Mouse (Mus musculus) megakaryocyte progenitor cell, adult 5-6 weeks (primary cell): Measurements from ENCODE around the gene Acta2. TPM values are rescaled to one million over a fixed set of nuclear protein-coding genes. Genes with fewer than 3 reads are reported as not detected.

Experiments
- ATAC-seq: replicated peaks from 2 replicates; pipeline ENCODE4 v1.8.0; 2016; ENCODE audit warnings: mild to moderate bottlenecking, moderate TSS enrichment, inconsistent platforms; ENCODE audit not compliant: poor library complexity
- total RNA-seq, 2 experiments: library from RNA; stranded (forward) in 1 of 2; stranded (reverse) in 1 of 2; fragments of 157-497, 149-512 nt in 1 of 2; fragments of 200-1000 nt in 1 of 2; gene quantifications; 2 replicates each; pipeline versions ENCODE4 v1.2.3 to v1.2.4; 2015 to 2017

Acta2 gene
- total RNA-seq, 2 experiments from 2014 or later: 0.12 to 0.17 TPM

DNA sequence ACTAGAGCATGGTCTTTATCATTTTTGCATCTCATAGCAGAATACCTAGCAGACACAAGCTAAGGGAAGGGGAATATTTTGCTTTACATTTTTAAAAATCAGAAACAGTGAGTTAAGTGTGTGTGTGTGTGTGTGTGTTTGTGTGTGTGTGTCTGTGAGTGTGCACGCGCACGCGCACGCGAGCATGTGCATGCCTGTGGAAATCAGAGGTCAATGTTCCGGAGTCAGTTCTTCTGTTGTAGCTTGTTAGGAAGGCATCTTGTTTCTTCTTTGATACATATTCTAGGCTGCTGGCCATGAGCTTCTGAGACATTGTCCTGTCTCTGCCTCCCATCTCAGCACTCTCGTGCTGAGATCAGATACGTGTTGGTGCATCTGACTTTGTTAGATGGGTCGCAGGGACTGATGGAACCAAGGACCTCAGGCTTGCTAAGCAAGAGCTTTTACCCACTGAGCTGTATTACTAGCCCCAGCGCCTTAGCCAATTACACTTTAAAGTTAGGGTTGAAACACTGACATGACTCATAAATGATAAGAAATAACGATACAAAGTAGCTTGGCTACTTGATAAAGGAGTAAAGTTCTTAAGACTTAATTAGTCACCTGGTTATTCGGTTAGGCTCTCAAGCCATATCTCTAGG is 15.6 kb upstream of the Acta2 start:
- ATAC-seq: no peak

DNA sequence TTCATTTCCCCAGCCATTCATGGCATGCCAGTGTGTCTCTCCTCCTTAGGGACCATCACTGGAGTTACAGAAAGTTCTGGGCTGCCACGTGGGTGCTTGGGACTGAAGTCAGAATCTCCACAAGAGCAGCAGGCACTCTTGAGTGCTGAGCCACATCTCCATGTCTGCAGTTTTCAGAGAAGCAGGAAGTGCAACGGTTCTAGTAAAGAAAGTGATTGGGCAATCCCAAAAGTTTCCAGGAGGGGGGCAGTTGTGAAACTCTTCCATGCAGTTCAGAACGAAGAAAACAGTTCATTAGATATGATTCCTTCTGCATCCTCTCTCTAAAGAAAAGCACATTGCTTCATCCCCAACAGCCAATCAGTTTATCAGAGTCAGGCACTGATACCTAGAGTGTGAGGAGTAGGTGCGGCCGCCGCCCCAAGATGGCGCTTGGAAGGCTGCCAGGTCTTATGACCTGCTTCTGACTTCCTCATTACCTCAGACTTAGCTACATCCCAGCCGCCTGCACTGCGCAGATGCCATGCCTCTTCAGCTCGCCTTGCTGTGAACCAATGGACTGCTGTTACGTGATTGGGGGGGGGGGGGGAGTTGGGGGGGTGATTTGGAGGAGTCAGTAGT is 14.8 kb upstream of the Acta2 start:
- ATAC-seq: peak; percentile 93

DNA sequence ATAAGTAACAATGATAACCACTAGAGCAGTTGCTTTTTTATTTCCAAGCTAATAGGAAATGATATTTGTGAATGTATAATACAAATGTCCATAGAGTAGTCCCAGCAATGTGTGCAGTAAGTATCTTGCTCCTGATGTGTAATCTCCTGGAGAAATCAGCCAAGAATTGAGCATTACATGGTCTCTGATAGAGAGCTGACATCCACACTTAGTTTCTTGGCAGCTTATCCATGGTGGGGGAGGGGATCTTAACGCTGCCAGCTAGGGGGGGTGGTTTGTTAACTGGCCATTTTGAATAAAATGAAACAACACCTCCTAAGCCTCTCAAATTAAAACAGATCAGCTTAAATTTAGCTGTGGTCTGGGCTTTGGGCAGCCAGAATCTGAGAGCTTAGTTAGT is 13.6 kb upstream of the Acta2 start:
- ATAC-seq: no peak

DNA sequence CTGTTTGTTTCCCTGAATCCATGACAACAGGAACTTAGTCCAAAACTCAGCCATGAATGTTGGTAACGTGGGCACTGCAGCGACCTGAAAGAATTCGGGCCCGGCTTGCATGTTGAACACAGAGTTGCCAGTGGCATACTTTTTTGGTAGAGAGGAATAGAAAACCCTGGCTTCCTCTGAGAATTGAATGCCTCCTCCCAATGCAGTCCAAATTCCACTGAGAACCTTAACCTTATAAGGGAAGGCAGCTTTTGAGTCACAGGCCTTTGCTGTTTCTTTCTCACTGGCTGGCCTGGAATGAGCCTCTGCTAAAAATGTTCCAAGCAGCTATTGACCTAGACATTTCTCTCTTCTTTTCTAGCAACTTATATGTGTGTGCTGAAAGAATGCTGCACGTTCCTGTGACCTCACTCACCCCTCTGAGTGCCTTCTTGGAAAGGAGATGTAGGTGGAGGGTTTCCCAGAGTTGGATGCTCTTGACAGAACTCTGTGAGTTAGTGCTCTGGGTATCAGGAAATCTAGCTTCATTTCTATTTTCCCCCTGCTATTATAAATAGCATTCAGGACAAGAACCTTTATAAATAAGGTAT is 10.3 kb upstream of the Acta2 start:
- ATAC-seq: no peak

DNA sequence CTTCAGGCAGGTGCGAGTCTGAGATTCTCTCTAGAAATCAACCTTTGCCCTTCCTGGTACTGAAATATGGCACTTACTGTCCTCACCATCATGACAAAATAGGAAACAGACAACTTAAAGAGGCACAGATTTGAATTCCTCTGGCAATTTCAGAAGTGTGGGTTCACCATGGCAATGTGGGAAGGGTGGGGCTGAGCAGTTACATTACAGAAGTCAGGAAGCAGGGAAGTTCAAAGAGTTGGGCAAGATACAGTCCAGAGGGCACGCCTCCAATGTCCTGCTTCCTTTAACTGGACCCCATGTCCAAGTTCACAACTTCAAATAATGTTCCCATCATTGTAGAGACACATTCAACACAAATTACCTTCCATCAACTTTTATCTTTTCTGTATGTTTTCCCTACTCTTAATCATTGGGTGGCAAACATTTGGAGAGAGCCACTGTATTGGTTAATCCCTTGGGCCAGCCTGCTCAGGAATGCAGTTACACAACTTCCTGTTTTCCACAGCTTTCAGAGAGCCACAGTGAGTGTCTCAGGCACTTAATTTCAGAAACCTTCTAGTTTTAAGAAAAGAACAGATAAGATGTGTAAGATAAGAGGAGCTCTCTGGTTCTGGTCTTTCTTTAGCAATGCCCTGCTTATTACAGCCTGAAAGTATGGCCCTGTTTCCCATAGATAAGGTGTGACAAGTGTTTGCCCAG is 7.0 kb upstream of the Acta2 start:
- ATAC-seq: peak; percentile 95

DNA sequence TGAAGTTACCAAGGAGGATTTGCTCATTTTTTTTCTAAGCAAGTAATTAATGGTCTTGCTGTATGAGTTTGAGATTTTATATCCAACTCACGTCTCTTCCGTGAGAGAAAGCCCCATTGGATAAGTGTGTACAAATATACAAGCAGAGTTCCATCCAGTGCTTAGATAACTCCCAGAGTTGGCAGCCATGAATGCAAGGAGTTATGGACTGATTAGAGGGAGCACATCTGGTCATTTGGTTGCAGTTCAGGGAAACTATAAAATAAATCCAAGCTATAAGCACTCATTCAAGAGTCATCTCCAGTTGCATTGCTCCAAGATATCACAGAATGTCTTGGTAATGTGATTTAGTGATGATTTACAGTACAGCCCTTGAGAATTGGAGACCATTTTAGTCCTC is 1.5 kb upstream of the Acta2 start:
- no peak for ATAC-seq

DNA sequence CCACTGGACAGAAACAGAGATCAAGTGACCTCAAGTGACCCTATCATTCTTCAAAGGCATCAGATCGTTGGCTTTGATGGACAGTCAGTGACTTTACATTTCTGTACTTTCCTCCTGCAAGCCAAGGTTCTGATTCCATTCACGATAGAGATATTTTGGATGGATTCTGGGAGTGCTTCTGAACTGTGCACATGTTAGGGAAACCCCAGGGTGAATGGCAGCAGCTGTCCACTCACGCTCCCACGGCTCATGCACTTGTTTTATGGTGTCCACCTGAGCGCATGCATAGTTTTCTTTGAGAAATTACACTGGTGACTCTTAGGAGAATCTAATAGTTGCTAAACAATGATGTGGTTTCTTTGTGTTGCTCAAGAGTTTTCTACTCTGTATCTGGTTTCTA is 759 bp upstream of the Acta2 start:
- ATAC-seq: no peak

DNA sequence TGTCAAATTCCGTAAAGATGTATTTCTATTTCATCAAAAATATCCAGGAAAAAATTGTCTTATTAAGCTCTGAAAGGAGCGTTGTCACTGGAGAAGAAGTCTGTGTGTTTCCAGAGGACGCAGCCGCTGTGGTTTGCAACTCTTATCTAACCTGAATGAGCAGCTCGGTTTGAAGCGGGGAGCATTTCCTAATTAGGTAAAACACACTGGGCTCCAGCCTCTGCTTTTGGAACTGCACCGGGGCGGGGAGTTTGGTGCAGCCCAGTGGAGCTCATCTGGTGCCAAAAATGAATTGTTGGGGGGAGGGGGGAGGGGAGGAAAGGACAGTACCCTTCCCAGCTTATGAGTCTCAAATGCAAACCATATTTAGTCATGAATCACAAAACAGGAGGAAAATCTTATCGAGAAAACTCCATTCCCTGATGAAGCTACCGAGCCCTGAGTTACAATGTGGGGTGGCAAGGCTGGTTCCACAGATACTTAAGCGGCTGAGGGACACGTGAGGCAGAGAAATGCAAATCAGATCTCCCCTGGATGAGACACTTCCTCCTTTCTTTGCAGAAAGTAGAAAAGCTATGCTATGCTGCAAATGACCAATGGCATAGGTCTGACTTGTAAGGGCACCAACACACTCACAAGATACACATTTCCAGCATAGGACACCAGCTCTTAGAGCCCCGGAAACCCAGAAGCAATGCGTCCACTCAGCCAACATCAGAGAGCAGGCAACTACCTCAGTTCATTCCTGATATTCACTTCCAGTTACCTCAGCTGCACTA is 1.1 kb downstream of the Acta2 start:
- ATAC-seq: peak; percentile 78

DNA sequence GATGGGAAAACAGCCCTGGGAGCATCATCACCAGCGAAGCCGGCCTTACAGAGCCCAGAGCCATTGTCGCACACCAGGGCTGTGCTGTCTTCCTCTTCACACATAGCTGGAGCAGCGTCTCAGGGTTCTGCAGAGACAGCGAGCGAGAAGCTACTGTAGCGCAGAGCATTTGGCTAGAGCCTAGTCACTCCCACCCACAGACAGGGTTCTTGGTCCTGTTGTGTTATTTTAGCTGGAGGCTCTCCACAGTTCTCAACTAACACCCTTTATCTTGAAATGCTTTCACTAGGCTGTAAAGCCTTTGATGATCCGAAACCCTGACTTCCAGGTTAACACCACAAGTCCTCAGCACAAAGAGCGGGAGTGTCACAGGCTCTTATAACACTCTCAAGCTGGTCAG is 2.9 kb downstream of the Acta2 start:
- no peak for ATAC-seq

DNA sequence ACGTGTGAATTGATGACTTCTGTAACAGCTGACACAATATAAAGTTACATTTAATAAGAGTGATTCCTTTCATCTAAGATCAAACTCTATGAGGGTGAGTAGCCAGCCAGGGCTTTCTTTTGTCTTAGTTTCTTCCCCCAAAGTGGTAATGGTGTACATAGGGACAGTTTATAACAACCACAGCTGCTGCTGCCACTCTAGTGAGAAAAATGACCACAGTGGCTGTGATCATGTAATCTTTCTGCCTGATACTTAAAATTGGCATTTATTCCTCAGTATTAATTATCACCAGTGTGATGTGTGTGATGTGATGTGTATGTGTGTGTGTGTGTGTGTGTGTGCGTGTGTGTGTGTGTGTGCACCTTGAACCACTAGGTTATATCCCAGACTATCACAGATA is 3.5 kb downstream of the Acta2 start:
- no peak for ATAC-seq

DNA sequence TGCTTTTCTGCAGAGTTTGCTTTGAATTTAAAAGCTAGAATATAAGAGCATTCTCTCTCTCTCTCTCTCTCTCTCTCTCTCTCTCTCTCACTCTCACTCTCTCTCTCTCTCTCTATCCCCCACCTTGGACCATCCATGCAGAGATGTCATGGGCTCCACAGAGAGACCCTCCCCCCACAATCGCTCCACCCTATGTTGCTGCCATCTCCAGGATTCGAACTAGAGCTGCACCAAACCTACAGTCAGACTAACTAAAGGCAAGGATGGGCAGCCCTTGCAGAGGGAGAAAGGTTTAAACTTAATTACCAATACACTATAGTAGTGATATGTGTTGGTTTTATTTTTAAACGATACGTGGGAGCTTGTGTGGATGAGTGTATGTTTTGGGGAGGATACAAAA is 4.8 kb downstream of the Acta2 start:
- ATAC-seq: no peak

DNA sequence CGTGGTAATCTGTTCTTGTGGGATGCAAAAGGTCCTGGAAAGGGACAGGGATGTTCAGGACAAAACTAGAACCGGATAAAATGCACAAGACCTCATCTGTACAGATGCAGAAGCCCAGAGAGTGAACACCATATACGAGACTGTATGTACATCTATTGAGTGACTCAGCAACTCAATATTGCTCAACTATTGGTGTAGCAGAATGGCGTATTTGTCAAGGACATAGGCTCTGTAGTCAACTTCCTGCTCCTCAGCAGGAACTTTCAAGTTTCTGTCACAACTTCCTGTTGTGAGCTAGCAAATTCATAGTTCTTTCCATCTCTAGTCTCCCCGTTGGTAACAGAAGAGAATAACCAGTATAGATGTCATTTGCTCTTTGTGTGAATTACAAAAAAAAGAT is 6.8 kb downstream of the Acta2 start:
- peak; percentile 95 for ATAC-seq

DNA sequence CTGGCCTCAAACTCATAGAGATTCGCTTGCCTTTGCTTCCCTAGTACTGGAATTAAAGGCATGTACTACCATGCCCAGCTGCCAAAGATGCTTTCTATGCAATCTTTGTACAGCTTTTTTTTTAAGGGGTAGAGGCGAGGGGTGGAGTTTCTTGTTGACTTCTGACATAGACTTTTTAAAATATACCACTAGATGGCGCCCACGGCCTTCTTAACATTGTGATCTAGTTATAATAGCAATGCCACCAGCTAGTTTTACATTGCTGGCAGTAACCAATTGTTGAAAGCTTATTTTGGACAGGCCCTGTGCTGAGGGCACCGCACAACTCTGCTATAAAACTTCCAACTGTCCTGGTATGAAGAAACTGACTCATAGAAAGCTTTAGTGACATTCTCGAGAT is 11.3 kb downstream of the Acta2 start:
- ATAC-seq: peak; percentile 66

DNA sequence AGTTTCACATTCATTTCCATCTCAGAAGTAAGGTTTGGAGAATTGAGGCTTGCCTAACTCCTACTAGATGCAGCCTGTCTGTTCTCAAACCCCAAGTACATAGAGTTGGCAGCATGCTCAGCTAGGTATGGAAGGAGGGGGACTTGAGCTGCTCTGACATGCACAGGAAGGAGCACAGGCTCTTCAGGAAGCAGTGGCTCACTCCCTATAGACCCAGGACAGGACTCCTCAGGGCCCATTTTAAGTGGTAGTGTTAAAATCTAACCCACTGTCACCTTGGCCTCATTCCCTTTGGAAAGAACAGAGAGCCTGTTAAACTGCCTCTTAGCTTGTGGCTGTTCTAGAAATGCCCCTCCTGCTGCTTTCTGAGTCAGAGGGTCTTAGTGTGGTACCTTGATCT is 12.5 kb downstream of the Acta2 start:
- no peak for ATAC-seq

DNA sequence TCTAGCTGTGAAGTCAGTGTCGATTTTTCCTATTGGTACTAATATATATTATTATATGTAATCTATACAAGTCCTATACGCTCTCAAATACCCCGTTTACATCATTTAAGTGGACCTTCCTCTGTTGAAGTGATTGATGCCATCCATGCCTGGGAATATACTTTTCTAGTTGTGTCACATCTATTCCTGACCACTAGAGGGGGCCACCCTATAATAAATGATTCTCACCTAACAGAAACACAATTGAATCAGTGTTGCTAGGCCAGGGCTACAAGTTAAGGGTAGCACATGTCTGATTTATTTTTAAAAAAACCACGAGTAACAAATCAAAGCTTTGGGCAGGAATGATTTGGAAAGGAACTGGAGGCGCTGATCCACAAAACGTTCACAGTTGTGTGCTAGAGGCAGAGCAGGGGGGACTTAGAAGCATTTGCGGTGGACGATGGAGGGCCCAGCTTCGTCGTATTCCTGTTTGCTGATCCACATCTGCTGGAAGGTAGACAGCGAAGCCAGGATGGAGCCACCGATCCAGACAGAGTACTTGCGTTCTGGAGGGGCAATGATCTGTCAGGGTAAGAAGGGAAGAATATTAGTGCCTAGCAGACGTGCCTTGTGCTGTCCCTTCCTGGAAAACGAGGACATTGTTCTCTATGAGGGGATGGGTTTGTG is 14.0 kb downstream of the Acta2 start:
- ATAC-seq: peak; percentile 75

DNA sequence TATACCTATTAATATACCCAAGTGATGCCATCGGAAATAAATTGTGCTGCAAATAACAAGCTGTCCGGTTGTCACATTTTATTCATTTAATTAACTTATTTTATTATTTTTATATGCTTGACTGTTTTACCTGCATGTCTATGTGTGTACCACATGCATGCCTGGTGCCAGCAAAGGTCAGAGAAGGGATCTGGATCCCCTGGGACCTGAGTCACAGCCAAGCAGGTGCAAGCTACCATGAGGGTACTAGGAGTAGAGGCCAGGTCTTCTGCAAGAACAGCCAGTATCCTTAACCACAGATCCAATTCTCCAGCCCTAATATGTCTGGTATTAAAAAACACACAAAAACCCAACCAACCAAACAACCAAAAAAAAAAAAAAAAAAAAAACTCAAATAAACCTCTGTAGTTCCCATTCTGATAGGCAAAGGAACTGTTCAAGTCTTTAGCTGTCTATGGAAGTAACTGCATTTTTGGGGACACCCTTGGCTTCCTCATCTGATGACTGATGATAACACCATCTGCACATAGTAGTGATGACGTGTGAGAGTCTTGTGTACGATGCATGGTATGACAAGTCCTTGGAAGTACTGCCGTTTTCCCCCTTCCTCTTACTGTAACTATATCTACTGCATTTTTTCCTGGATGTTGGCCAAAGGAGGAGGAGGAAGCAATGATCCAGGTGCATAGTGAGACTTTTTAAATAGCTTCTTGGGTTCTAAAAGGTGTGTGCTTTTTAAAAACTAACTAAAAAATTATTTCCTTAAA is 14.9 kb downstream of the Acta2 start:
- no peak for ATAC-seq

DNA sequence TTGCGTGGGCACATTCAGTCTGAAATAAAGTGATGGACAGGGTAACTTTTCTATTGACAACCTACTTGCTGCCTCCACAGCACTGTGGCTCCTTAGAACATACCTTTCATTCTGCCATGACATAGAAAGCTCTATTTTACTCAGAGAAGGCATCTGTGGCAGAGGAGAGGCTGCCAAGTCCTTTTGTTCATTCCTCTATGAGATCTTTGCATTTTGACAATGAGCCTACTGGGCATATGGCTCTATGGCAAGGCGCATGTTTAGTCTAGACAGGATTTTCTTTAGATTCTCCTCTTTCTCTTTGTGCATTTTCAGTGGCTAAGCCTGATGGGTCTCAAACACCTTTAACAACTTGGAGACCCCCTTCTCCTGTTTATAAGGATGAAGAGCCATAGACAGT is 17.6 kb downstream of the Acta2 start:
- ATAC-seq: no peak

DNA sequence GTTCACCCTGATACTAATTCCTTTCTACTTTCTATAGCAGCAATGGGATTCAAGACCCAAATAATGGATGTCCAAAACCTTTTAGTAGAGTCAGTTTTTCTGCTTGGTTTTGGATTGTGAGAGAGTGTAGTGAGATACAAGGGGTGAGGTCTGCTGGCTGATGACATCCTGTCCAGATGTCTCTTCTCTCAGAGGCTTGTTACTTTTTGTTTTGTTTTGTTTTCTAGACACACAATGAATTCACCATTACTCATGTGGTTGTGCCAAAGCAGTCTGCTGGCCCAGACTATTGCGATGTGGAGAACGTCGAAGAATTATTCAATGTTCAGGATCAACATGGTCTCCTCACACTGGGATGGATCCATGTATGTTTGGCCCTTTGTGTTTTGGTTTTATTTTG is 19.3 kb downstream of the Acta2 start:
- no peak for ATAC-seq

DNA sequence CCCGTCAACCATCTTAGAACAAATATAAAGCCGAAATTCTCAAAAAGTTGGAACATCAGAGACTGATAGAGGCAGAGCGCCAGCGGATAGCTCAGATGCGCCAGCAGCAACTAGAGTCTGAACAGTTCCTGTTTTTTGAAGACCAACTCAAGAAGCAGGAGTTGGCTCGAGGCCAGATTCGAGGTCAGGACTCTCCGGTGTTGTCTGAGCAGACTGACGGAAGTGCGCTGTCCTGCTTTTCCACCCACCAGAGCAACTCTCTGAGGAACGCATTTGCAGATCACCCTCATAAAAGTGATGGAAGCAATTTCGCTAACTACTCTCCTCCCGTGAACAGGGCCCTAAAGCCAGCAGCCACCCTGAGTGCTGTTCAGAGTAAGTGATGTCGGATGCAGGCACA is 21.4 kb downstream of the Acta2 start:
- peak; percentile 66 for ATAC-seq

DNA sequence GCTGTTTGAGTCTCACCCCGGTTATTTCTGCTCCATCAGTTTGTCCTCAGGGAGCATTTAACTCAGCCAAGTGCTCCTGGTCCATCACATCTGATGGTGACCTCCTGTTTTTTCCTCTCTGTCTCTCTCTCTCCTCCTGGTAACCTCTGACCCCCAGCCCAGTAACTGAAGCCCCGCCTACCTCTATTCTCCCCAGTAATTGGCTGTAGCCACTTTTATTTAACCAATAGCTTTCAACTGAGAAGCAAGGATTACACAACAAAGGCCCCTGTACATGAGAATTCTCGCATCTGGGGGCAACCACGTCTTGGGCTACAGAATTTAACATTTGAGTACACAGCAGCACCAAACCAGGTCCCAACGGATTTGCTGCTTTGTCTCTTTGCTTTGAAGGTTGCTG is 23.1 kb downstream of the Acta2 start:
- ATAC-seq: no peak
